Mouse (Mus musculus) heart, embryonic 13.5 days (tissue): ENCODE data around the gene Cacng5. TPM values are rescaled to one million over a fixed set of nuclear protein-coding genes. Genes with fewer than 3 reads are reported as not detected.

ENCODE experiments used
- ATAC-seq: fragments of 200-750 bp; cut with Nextera tagmentation; 2 replicates; pipeline ENCODE4 v1.8.0; 2017; ENCODE audit warnings: moderate TSS enrichment; ENCODE audit not compliant: insufficient number of reproducible peaks, low FRiP score, low TSS enrichment; ENCODE audit errors: extremely low read depth
- H3K27ac ChIP-seq: fragments of 300-500 bp; sonication (generic); replicated peaks from 2 replicates; pipeline ENCODE4 v1.5.1; 2015; ENCODE audit warnings: moderate library complexity, mild to moderate bottlenecking, inconsistent platforms
- H3K27me3 ChIP-seq: fragments of 300-500 bp; sonication (generic); replicated peaks from 2 replicates; pipeline ENCODE4 v1.6.1; 2015; ENCODE audit warnings: mild to moderate bottlenecking, inconsistent platforms
- H3K36me3 ChIP-seq: fragments of 300-500 bp; sonication (generic); 2 replicates; pipeline ENCODE4 v1.6.1; 2015; ENCODE audit warnings: mild to moderate bottlenecking, inconsistent platforms
- H3K4me1 ChIP-seq: fragments of 300-500 bp; sonication (generic); 2 replicates; pipeline ENCODE4 v1.6.1; 2015; ENCODE audit warnings: inconsistent platforms
- H3K4me2 ChIP-seq: fragments of 300-500 bp; sonication (generic); 2 replicates; pipeline ENCODE4 v1.6.1; 2015; ENCODE audit warnings: inconsistent platforms, mild to moderate bottlenecking, moderate library complexity
- H3K4me3 ChIP-seq: fragments of 300-500 bp; sonication (generic); 2 replicates; pipeline ENCODE4 v1.5.1; 2015; ENCODE audit warnings: moderate library complexity, mild to moderate bottlenecking, inconsistent platforms
- H3K9ac ChIP-seq: fragments of 300-500 bp; sonication (generic); 2 replicates; pipeline ENCODE4 v1.6.1; 2015; ENCODE audit warnings: inconsistent platforms, mild to moderate bottlenecking, moderate library complexity
- H3K9me3 ChIP-seq: fragments of 300-500 bp; sonication (generic); 2 replicates; pipeline ENCODE4 v1.6.1; 2016; ENCODE audit warnings: inconsistent platforms
- WGBS: fragments of 180-500 bp; shearing (Covaris S2); methylation state at CpG from one replicate; pipeline ENCODE4 v1.1.7; 2015; ENCODE audit warnings: mixed read lengths; 5-methylcytosine and 5-hydroxymethylcytosine counted together
- polyA plus RNA-seq: library from polyadenylated mRNA; unstranded; fragments of >200 nt; fragmentation: Nextera tagmentation; extraction: Ambion mirVana; gene quantifications from 2 replicates; pipeline ENCODE4 v1.2.1, GENCODE M21; 2015

Cacng5 gene
- polyA plus RNA-seq, 1 experiment from 2014 or later: 0.07 TPM

DNA sequence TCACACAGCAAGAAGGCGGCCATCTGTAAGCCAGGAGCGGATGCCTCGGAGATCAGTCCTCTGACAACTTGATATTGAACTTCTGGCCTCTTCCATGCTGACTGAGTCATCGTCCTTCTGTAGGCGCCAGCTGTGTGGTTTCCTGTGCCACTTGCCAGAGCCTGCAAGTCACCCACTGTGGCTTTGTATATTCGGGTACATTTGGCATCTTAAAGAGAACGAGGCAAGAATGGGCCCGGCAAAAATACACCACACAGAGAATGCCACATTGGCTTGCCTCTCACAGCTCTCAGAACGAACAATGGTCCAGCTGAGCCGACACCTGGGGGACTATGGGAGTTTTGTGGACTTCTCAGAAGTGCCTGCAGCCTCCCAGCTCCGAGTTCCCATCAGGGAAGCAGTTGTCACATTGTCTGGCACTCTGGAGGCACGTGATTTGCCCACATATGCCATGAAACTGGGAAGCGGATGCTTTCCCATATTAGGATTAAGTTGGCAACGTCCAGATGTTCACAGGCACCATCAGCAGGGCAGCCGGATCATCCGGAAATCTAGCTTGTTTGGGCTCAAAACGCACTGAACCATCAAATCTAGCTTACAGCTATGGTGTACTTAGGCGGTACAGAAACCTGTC, 38.9 kb downstream of the Cacng5 start:
- no peak overlapping the region for H3K9ac ChIP-seq
- H3K27me3 ChIP-seq: no peaks in the 10 kb centered on the region; the same call in 1 of the 2 replicates
- H3K27ac ChIP-seq: no peak overlapping the region
- no peaks in the 10 kb centered on the region for H3K4me1 ChIP-seq
- H3K4me3 ChIP-seq: no peak overlapping the region
- no peak overlapping the region for H3K4me2 ChIP-seq
- no peaks in the 10 kb centered on the region for H3K9me3 ChIP-seq
- no peaks in the 10 kb centered on the region for H3K36me3 ChIP-seq
- 75% methylated on average over 18 of the region's 18 CpGs for WGBS
- no peak for ATAC-seq

DNA sequence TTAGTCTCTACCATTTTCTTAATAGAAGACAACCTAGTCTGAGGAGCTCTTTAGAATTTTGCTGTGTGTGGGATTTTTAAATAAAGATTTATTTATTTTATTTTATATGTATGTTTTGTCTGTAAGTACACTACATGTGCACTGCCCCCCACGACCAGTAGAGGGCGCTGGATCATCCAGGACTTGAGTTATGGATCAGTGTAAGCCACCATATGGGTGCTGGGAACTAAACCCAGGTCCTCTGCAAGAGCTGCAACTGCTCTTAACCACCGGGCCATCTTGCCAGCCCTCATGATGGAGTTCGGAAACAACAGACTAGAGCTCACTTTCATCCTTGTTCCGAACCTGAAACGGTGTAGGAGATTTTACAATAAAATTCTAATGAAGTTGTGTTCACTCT, 42.1 kb downstream of the Cacng5 start:
- no peaks in the 10 kb centered on the region for H3K27me3 ChIP-seq
- H3K9me3 ChIP-seq: no peaks in the 10 kb centered on the region
- H3K4me1 ChIP-seq: no peaks in the 10 kb centered on the region
- 60% methylated on average over 6 of the region's 6 CpGs for WGBS
- no peak for ATAC-seq
- H3K9ac ChIP-seq: no peak overlapping the region
- no peak overlapping the region for H3K4me3 ChIP-seq
- H3K27ac ChIP-seq: no peak overlapping the region
- no peak overlapping the region for H3K4me2 ChIP-seq
- no peaks in the 10 kb centered on the region for H3K36me3 ChIP-seq

- H3K4me3 ChIP-seq: no peak overlapping the region
- peaks cover 4% of the 10 kb centered on the region; the same call in 1 of the 2 replicates for H3K27me3 ChIP-seq
- H3K36me3 ChIP-seq: no peaks in the 10 kb centered on the region
- H3K9ac ChIP-seq: no peak overlapping the region
- no peaks in the 10 kb centered on the region for H3K4me1 ChIP-seq
- H3K9me3 ChIP-seq: no peaks in the 10 kb centered on the region
- no peak for ATAC-seq
- H3K4me2 ChIP-seq: no peak overlapping the region
- no peak overlapping the region for H3K27ac ChIP-seq
- WGBS: 76% methylated on average over 8 of the region's 8 CpGs
These were observed 47.3 kb downstream of the Cacng5 start for GRCm38 (mm10) chr11:107867509-107867908.

- 13% methylated on average over 7 of the region's 7 CpGs for whole genome bisulfite sequencing
- no peaks in the 10 kb centered on the region for H3K4me1 ChIP-seq
- ATAC-seq: no peak
- no peak overlapping the region for H3K4me3 ChIP-seq
- no peak overlapping the region for H3K27ac ChIP-seq
- peaks cover 15% of the 10 kb centered on the region; the same call in 1 of the 2 replicates for H3K27me3 ChIP-seq
- no peaks in the 10 kb centered on the region for H3K36me3 ChIP-seq
- no peak overlapping the region for H3K9ac ChIP-seq
- no peak overlapping the region for H3K4me2 ChIP-seq
- H3K9me3 ChIP-seq: no peaks in the 10 kb centered on the region
These were observed 49.7 kb downstream of the Cacng5 start for GRCm38 (mm10) chr11:107865128-107865527.

DNA sequence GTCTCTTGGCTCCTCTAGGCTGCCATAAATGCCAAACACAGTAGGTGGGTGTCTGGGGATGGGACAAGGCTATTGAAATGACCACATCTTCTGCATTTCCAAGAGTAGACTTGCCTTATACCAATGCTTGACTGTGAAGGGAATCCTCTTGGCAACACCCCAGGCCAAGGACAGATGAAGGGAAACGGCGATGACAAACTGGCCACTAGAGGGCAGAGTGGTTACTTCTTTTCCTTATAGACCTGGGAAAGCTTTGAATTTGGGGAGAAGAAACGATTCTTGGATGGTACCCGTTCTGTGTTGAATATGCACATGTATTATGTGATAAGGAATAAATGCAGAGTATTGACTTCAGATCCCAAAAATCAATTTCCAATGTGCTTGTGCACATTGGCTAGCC, 50.8 kb downstream of the Cacng5 start:
- no peak overlapping the region for H3K4me3 ChIP-seq
- no peak for ATAC-seq
- no peak overlapping the region for H3K9ac ChIP-seq
- no peaks in the 10 kb centered on the region for H3K36me3 ChIP-seq
- H3K27me3 ChIP-seq: peaks cover 19% of the 10 kb centered on the region; the same call in 1 of the 2 replicates
- 8% methylated on average over 4 of the region's 4 CpGs for WGBS
- H3K4me1 ChIP-seq: no peaks in the 10 kb centered on the region
- H3K27ac ChIP-seq: no peak overlapping the region
- no peak overlapping the region for H3K4me2 ChIP-seq
- no peaks in the 10 kb centered on the region for H3K9me3 ChIP-seq

- 66% methylated on average over 5 of the region's 5 CpGs for WGBS
These were observed 53.1 kb downstream of the Cacng5 start for GRCm38 (mm10) chr11:107861738-107862137.

DNA sequence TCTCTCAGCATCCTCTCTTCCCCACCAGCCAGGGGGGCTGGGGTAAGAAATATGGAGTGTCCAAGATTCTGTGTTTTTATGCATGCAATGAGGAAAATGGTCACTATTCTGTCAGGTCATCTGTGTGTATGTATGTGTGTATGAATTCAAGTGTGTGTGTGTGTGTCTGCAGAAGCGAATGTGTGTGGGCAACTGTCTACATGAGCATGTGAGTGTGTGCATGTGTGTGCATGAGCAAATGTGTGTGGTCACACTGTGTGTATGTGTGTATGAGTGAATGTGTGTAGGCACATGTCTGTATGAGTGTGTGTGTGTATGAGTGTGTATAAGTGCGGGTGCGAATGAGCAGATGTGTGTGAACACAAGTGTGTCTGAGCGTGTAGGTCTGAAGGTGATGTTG, 55.0 kb downstream of the Cacng5 start:
- no peak overlapping the region for H3K4me2 ChIP-seq
- no peak overlapping the region for H3K27ac ChIP-seq
- H3K9me3 ChIP-seq: no peaks in the 10 kb centered on the region
- H3K36me3 ChIP-seq: no peaks in the 10 kb centered on the region
- no peak overlapping the region for H3K9ac ChIP-seq
- H3K27me3 ChIP-seq: peaks cover 37% of the 10 kb centered on the region; the same call in 1 of the 2 replicates
- ATAC-seq: no peak
- H3K4me1 ChIP-seq: no peaks in the 10 kb centered on the region
- WGBS: 92% methylated on average over 4 of the region's 4 CpGs
- no peak overlapping the region for H3K4me3 ChIP-seq

More at GRCm38 (mm10) chr11:107861738-107862137, 53.1 kb downstream of the Cacng5 start:
- Histone ChIP-seq H3K9ac (no peak overlapping the region), H3K9me3 (no peaks in the 10 kb centered on the region), H3K27me3 (peaks cover 28% of the 10 kb centered on the region; the same call in 1 of the 2 replicates), H3K4me1 (no peaks in the 10 kb centered on the region), H3K4me3 (no peak overlapping the region), H3K27ac (no peak overlapping the region), H3K4me2 (no peak overlapping the region), H3K36me3 (no peaks in the 10 kb centered on the region)
- ATAC-seq: no peak

GRCm38 (mm10) chr11:107859288-107859687, 55.6 kb downstream of the Cacng5 start:
- no peak overlapping the region for H3K9ac ChIP-seq
- H3K27ac ChIP-seq: no peak overlapping the region
- no peak for ATAC-seq
- H3K36me3 ChIP-seq: no peaks in the 10 kb centered on the region
- H3K9me3 ChIP-seq: no peaks in the 10 kb centered on the region
- no peak overlapping the region for H3K4me2 ChIP-seq
- 17% methylated on average over 7 of the region's 7 CpGs for WGBS
- peaks cover 34% of the 10 kb centered on the region; the same call in 1 of the 2 replicates for H3K27me3 ChIP-seq
- no peak overlapping the region for H3K4me3 ChIP-seq
- no peaks in the 10 kb centered on the region for H3K4me1 ChIP-seq

GRCm38 (mm10) chr11:107853088-107853487, 61.8 kb downstream of the Cacng5 start:
- ATAC-seq: no peak
- Histone ChIP-seq H3K9ac (no peak overlapping the region), H3K27ac (no peak overlapping the region), H3K27me3 (peaks cover 24% of the 10 kb centered on the region; the same call in 1 of the 2 replicates), H3K4me2 (no peak overlapping the region), H3K36me3 (no peaks in the 10 kb centered on the region), H3K4me1 (0 out of 2 replicates have a peak, but pooled peaks cover 3% of the 10 kb centered on the region), H3K9me3 (0 out of 2 replicates have a peak, but pooled peaks cover 3% of the 10 kb centered on the region), H3K4me3 (no peak overlapping the region)
- 31% methylated on average over 1 of the region's 1 CpGs for WGBS

DNA sequence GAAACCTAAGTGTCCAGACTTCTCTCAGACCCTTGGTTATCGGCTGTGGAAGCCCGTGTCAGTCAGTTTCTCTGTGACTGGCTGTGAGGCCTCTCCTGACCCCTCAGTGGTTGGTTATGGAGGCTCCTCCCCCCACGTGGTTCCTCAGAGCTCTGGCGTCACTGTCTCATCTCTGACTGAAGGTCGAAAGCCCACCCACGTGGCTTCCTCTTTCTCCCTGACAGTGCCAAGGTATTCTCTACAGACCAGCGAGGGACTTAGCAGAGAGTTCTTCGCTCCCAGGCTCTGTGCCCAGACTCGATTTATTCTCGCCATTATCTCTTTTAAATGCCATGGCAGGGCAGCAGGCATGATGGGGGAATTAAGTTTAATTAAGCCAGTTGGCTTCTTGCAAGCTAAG, 65.2 kb downstream of the Cacng5 start:
- H3K27ac ChIP-seq: no peak overlapping the region
- H3K9ac ChIP-seq: no peak overlapping the region
- 46% methylated on average over 10 of the region's 10 CpGs for WGBS

DNA sequence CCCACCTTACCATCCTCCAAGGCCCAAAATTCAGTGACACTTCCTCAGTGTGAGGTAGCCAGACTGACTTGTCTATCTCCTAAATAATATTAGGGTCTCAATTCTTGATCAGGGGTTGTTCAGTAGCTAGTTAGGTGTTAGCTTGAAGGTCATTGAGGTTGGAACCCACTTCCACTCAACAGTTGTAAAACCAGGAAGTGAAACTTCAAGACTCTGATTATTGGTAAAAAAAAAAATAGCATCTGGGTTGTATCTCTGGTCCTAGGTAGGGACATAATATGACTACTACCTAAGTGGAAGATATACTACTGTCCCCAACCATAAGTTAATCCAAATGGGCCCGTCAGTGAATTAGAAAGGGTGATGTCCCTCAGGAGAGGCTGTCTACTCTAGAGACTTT, 70.7 kb downstream of the Cacng5 start:
- Histone ChIP-seq H3K36me3 (no peaks in the 10 kb centered on the region), H3K4me3 (no peak overlapping the region), H3K9ac (no peak overlapping the region), H3K4me2 (no peak overlapping the region), H3K4me1 (no peaks in the 10 kb centered on the region), H3K9me3 (no peaks in the 10 kb centered on the region), H3K27me3 (no peaks in the 10 kb centered on the region), H3K27ac (no peak overlapping the region)
- ATAC-seq: no peak
- 84% methylated on average over 1 of the region's 1 CpGs for WGBS

More for the DNA sequence above, 65.2 kb downstream of the Cacng5 start:
- H3K9me3 ChIP-seq: 0 out of 2 replicates have a peak, but pooled peaks cover 3% of the 10 kb centered on the region
- 0 out of 2 replicates have a peak, but pooled peaks cover 3% of the 10 kb centered on the region for H3K4me1 ChIP-seq
- H3K4me3 ChIP-seq: no peak overlapping the region
- ATAC-seq: no peak
- H3K27me3 ChIP-seq: 0 out of 2 replicates have a peak, but pooled peaks cover 5% of the 10 kb centered on the region
- no peaks in the 10 kb centered on the region for H3K36me3 ChIP-seq
- H3K4me2 ChIP-seq: no peak overlapping the region
